Mouse (Mus musculus): Measurements from ENCODE around the gene Metap1. TPM values are rescaled to one million over a fixed set of nuclear protein-coding genes. Genes with fewer than 3 reads are reported as not detected.

The Metap1 gene
- polyA plus RNA-seq, 1 experiment from 2014 or later, result 45.7 TPM

GRCm38 (mm10) chr3:138509581-138509980 is 20.3 kb upstream of the Metap1 start:
- H3K9me3 ChIP-seq (ENCODE audit: control insufficient read depth, low read length), result no peaks in the 10 kb centered on the region
- H3K4me3 ChIP-seq (ENCODE audit: low read length), result no peak overlapping the region
- H3K4me1 ChIP-seq (ENCODE audit: control insufficient read depth, insufficient read depth, low read depth, low read length), result no peaks in the 10 kb centered on the region
- H3K27me3 ChIP-seq (replicated peaks; ENCODE audit: control insufficient read depth, insufficient read depth, low read length), result no peaks in the 10 kb centered on the region
- 98% methylated on average over 2 of the region's 2 CpGs for WGBS
- no peak for ATAC-seq
- no peaks in the 10 kb centered on the region for H3K36me3 ChIP-seq (ENCODE audit: control insufficient read depth, insufficient read depth, low read length)
- H3K4me2 ChIP-seq (ENCODE audit: low read length), result no peak overlapping the region
- H3K27ac ChIP-seq (ENCODE audit: low read depth, low read length), result no peak overlapping the region
- no peak overlapping the region for H3K9ac ChIP-seq (ENCODE audit: low read depth, low read length)

DNA sequence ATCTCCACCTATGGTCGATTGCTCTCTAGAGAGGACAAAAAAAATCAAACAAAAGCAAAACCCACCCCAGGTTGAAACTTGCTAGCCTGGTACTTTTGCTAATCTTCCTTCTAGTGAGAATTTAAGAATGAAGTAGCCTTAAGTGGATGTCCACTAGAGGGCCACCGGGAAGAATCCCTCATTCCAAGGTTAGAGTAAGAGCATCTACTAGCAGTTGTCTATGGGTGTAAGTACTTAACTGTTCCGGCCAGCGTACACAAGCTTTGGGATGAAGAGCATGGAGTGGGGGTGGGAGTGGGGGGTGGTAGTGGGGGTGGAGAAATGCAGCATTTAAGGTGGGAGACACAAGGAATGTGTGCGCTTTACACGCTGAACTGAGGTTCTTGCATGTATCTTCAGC is 17.4 kb upstream of the Metap1 start:
- H3K36me3 ChIP-seq (ENCODE audit: control insufficient read depth, insufficient read depth, low read length), result no peaks in the 10 kb centered on the region
- no peak for ATAC-seq
- H3K9me3 ChIP-seq (ENCODE audit: control insufficient read depth, low read length), result no peaks in the 10 kb centered on the region
- no peak overlapping the region for H3K27ac ChIP-seq (ENCODE audit: low read depth, low read length)
- H3K27me3 ChIP-seq (replicated peaks; ENCODE audit: control insufficient read depth, insufficient read depth, low read length), result no peaks in the 10 kb centered on the region
- H3K4me1 ChIP-seq (ENCODE audit: control insufficient read depth, insufficient read depth, low read depth, low read length), result no peaks in the 10 kb centered on the region
- H3K4me3 ChIP-seq (ENCODE audit: low read length), result no peak overlapping the region
- H3K9ac ChIP-seq (ENCODE audit: low read depth, low read length), result no peak overlapping the region
- H3K4me2 ChIP-seq (ENCODE audit: low read length), result no peak overlapping the region
- WGBS, result 55% methylated on average over 6 of the region's 6 CpGs

DNA sequence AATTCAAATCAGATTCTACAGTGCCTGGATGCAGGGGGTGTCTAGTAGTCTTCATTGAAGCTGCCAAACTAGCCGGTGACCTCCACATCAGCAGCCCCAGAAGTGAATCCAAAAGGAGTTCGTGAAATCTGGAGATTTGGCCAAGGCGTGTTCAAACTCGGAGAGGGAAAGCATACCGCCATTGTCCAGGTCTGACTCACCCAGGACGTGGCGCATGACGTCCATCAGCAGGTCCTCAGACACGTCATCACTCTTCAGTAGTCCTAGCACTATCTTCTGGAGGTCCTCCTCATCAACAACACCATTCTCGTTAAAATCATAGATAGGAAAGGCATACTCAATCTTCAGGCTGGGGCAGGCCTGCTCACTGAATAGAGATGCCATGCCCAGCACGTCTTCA is 14.4 kb upstream of the Metap1 start:
- Histone ChIP-seq H3K4me3 (ENCODE audit: low read length) (no peak overlapping the region), H3K27me3 (replicated peaks; ENCODE audit: control insufficient read depth, insufficient read depth, low read length) (no peaks in the 10 kb centered on the region), H3K27ac (ENCODE audit: low read depth, low read length) (no peak overlapping the region), H3K4me2 (ENCODE audit: low read length) (no peak overlapping the region), H3K4me1 (ENCODE audit: control insufficient read depth, insufficient read depth, low read depth, low read length) (no peaks in the 10 kb centered on the region), H3K9ac (ENCODE audit: low read depth, low read length) (no peak overlapping the region), H3K36me3 (ENCODE audit: control insufficient read depth, insufficient read depth, low read length) (no peaks in the 10 kb centered on the region), H3K9me3 (ENCODE audit: control insufficient read depth, low read length) (no peaks in the 10 kb centered on the region)
- no peak for ATAC-seq
- WGBS, result 88% methylated on average over 11 of the region's 11 CpGs

GRCm38 (mm10) chr3:138499854-138500740 is 10.8 kb upstream of the Metap1 start:
- no peaks in the 10 kb centered on the region for H3K9me3 ChIP-seq (ENCODE audit: control insufficient read depth, low read length)
- no peaks in the 10 kb centered on the region for H3K27me3 ChIP-seq (replicated peaks; ENCODE audit: control insufficient read depth, insufficient read depth, low read length)
- no peaks in the 10 kb centered on the region for H3K4me1 ChIP-seq (ENCODE audit: control insufficient read depth, insufficient read depth, low read depth, low read length)
- H3K36me3 ChIP-seq (ENCODE audit: control insufficient read depth, insufficient read depth, low read length), result no peaks in the 10 kb centered on the region
- no peak for ATAC-seq
- peak overlapping the region; percentile 22; the same call in 1 of the 2 replicates for H3K4me2 ChIP-seq (ENCODE audit: low read length)
- no peak overlapping the region for H3K27ac ChIP-seq (ENCODE audit: low read depth, low read length)
- H3K9ac ChIP-seq (ENCODE audit: low read depth, low read length), result no peak overlapping the region
- H3K4me3 ChIP-seq (ENCODE audit: low read length), result no peak overlapping the region
- 18% methylated on average over 15 of the region's 15 CpGs for WGBS

DNA sequence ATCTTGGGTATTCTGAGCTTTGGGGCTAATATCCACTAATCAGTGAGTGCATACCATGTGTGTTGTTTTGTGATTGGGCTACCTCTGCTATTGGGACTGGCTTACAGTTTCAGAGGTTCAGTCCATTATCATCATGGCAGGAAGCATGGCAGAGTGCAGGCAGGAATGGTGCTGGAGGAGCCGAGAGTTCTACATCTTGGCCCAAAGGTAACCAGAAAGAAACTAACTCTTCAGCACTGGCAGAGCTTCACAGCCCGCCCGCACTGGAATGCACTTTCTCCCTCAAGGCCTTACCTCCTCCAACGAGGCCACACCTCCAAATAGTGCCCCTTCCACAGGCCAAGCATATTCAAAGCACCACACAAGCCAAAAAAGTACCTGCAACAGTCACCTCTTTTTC is 9.4 kb upstream of the Metap1 start:
- Histone ChIP-seq H3K27ac (ENCODE audit: low read depth, low read length) (no peak overlapping the region), H3K4me1 (ENCODE audit: control insufficient read depth, insufficient read depth, low read depth, low read length) (no peaks in the 10 kb centered on the region), H3K9me3 (ENCODE audit: control insufficient read depth, low read length) (no peaks in the 10 kb centered on the region), H3K4me2 (ENCODE audit: low read length) (no peak overlapping the region), H3K4me3 (ENCODE audit: low read length) (no peak overlapping the region), H3K27me3 (replicated peaks; ENCODE audit: control insufficient read depth, insufficient read depth, low read length) (no peaks in the 10 kb centered on the region), H3K36me3 (ENCODE audit: control insufficient read depth, insufficient read depth, low read length) (no peaks in the 10 kb centered on the region), H3K9ac (ENCODE audit: low read depth, low read length) (no peak overlapping the region)
- 74% methylated on average over 4 of the region's 4 CpGs for WGBS
- no peak for ATAC-seq

- H3K4me1 ChIP-seq (ENCODE audit: control insufficient read depth, insufficient read depth, low read depth, low read length), result no peaks in the 10 kb centered on the region
- H3K27me3 ChIP-seq (replicated peaks; ENCODE audit: control insufficient read depth, insufficient read depth, low read length), result no peaks in the 10 kb centered on the region
- no peak for ATAC-seq
- H3K9ac ChIP-seq (ENCODE audit: low read depth, low read length), result no peak overlapping the region
- no peak overlapping the region for H3K27ac ChIP-seq (ENCODE audit: low read depth, low read length)
- no peaks in the 10 kb centered on the region for H3K36me3 ChIP-seq (ENCODE audit: control insufficient read depth, insufficient read depth, low read length)
- no peak overlapping the region for H3K4me3 ChIP-seq (ENCODE audit: low read length)
- no peak overlapping the region for H3K4me2 ChIP-seq (ENCODE audit: low read length)
- no peaks in the 10 kb centered on the region for H3K9me3 ChIP-seq (ENCODE audit: control insufficient read depth, low read length)
- WGBS, result 87% methylated on average over 11 of the region's 11 CpGs
Observed at GRCm38 (mm10) chr3:138495166-138496145, 6.1 kb upstream of the Metap1 start.

GRCm38 (mm10) chr3:138494565-138494964 is 5.2 kb upstream of the Metap1 start:
- no peak overlapping the region for H3K27ac ChIP-seq (ENCODE audit: low read depth, low read length)
- WGBS, result 55% methylated on average over 1 of the region's 1 CpGs
- H3K36me3 ChIP-seq (ENCODE audit: control insufficient read depth, insufficient read depth, low read length), result no peaks in the 10 kb centered on the region
- H3K4me2 ChIP-seq (ENCODE audit: low read length), result no peak overlapping the region
- no peaks in the 10 kb centered on the region for H3K27me3 ChIP-seq (replicated peaks; ENCODE audit: control insufficient read depth, insufficient read depth, low read length)
- no peaks in the 10 kb centered on the region for H3K9me3 ChIP-seq (ENCODE audit: control insufficient read depth, low read length)
- no peak overlapping the region for H3K4me3 ChIP-seq (ENCODE audit: low read length)
- H3K9ac ChIP-seq (ENCODE audit: low read depth, low read length), result no peak overlapping the region
- H3K4me1 ChIP-seq (ENCODE audit: control insufficient read depth, insufficient read depth, low read depth, low read length), result no peaks in the 10 kb centered on the region
- ATAC-seq, result no peak

DNA sequence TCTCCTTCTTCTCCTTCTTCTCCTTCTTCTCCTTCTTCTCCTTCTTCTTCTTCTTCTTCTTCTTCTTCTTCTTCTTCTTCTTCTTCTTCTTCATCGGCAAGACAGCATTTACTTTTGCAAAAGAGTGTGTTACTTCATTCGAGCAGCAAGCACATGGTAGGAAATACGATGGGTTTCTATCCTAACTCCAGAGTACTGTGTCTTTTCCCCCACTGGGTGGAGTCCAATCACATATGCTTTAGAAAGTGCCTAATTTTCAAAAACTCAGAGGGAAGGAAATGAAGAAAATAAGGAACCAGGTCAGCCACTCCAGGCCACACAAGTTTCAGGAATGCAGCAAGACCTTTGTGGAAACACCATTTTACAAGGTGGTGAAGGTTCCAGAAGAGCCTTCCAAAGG is 4.4 kb upstream of the Metap1 start:
- ATAC-seq, result no peak
- H3K4me2 ChIP-seq (ENCODE audit: low read length), result no peak overlapping the region
- no peaks in the 10 kb centered on the region for H3K4me1 ChIP-seq (ENCODE audit: control insufficient read depth, insufficient read depth, low read depth, low read length)
- WGBS, result 90% methylated on average over 3 of the region's 3 CpGs
- no peak overlapping the region for H3K27ac ChIP-seq (ENCODE audit: low read depth, low read length)
- H3K4me3 ChIP-seq (ENCODE audit: low read length), result no peak overlapping the region
- no peaks in the 10 kb centered on the region for H3K36me3 ChIP-seq (ENCODE audit: control insufficient read depth, insufficient read depth, low read length)
- no peak overlapping the region for H3K9ac ChIP-seq (ENCODE audit: low read depth, low read length)
- no peaks in the 10 kb centered on the region for H3K9me3 ChIP-seq (ENCODE audit: control insufficient read depth, low read length)
- H3K27me3 ChIP-seq (replicated peaks; ENCODE audit: control insufficient read depth, insufficient read depth, low read length), result no peaks in the 10 kb centered on the region

DNA sequence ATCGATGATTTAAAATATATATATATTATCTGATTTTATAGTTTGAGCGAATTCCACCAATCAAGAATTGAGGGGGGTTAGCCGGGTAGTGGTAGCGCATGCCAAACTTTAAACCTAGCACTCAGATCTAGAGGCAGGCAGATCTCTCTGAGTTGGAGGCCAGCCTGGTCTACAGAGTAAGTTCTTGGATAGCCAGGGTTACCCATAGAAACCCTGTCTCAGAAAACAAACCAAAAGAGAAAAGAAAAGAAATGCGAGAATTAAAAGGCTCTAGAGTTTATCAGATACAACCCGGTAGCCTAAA is 671 bp upstream of the Metap1 start:
- peaks cover 12% of the 10 kb centered on the region for H3K4me1 ChIP-seq (ENCODE audit: control insufficient read depth, insufficient read depth, low read depth, low read length)

More for the DNA sequence above, 671 bp upstream of the Metap1 start:
- Histone ChIP-seq H3K4me2 (ENCODE audit: low read length) (peak overlapping the region; percentile 68), H3K9ac (ENCODE audit: low read depth, low read length) (peak overlapping the region; percentile 73), H3K27ac (ENCODE audit: low read depth, low read length) (no peak overlapping the region), H3K4me3 (ENCODE audit: low read length) (peak overlapping the region; percentile 65), H3K27me3 (replicated peaks; ENCODE audit: control insufficient read depth, insufficient read depth, low read length) (no peaks in the 10 kb centered on the region), H3K9me3 (ENCODE audit: control insufficient read depth, low read length) (no peaks in the 10 kb centered on the region), H3K36me3 (ENCODE audit: control insufficient read depth, insufficient read depth, low read length) (0 out of 2 replicates have a peak, but pooled peaks cover 3% of the 10 kb centered on the region)
- 27% methylated on average over 6 of the region's 6 CpGs for whole genome bisulfite sequencing
- ATAC-seq, result no peak

All from hindbrain, embryonic 16.5 days (tissue).